In genomic region chr5:17931588-17931987, GRCm38 (mm10) we compare ENCODE assay signal across 21 mouse cellular contexts. TPM values are rescaled to one million over a fixed set of nuclear protein-coding genes. Genes with fewer than 3 reads are reported as not detected.
DNase-seq lines count a peak whose midpoint lies in the region; ATAC-seq and TF ChIP-seq lines count a peak whose summit lies in the region.
"Not testable (repeated sequence)": the region's sequence is repeated elsewhere in the genome, so short reads cannot be mapped to it uniquely, and the experiment has no call there.
"Had no signal": no experiment of that assay in that cellular context is flagged by ENCODE, and none has a peak within 500 bp of the region (broad histone marks: within the 10 kb centered on the region; RNA-seq: fewer than 3 reads in every experiment).

No protein-coding gene starts in this region.

- not testable (repeated sequence) for H3K4me3 ChIP-seq in liver, embryonic 14.5 days (ENCODE audit: insufficient read depth in 1 of 2, low read depth in 2 of 2, low read length in 2 of 2); liver, embryonic 15.5 days (replicated peaks); liver, embryonic 16.5 days (ENCODE audit: low read depth, low read length); liver, postnatal 0 days (ENCODE audit: low read depth, low read length)

- TF ChIP-seq EP300 in liver, embryonic 14.5 days (IDR thresholded peaks at IDR 0.05; ENCODE audit: low read depth), result not testable (repeated sequence)
- 0 out of 2 replicates have a peak, but pooled peaks have one; percentile 19 for TF ChIP-seq EP300 in liver, postnatal 0 days (IDR thresholded peaks at IDR 0.05; ENCODE audit: low read depth)

- not testable (repeated sequence) for H3K4me1 ChIP-seq in liver, embryonic 14.5 days (replicated peaks; ENCODE audit: control insufficient read depth in 2 of 2, insufficient read depth in 2 of 2, low read length in 1 of 2); liver, embryonic 15.5 days (replicated peaks); liver, embryonic 16.5 days (ENCODE audit: control insufficient read depth, low read depth, low read length); liver, postnatal 0 days (ENCODE audit: insufficient read depth)

- H3K36me3 ChIP-seq in liver, embryonic 14.5 days (replicated peaks; ENCODE audit: control insufficient read depth, insufficient read depth, low read depth); liver, embryonic 15.5 days (replicated peaks); liver, embryonic 16.5 days (ENCODE audit: control insufficient read depth, insufficient read depth); liver, postnatal 0 days (replicated peaks; ENCODE audit: insufficient read depth, low read length): not testable (repeated sequence)

- ATAC-seq in erythroblast, adult 5-6 weeks (replicated peaks; ENCODE audit: low FRiP score, poor library complexity, severe bottlenecking), result peak; percentile 89
- peak; percentile 63 for ATAC-seq in erythroid progenitor cell, adult 5-6 weeks (replicated peaks; ENCODE audit: low FRiP score, poor library complexity, severe bottlenecking)
- peak; percentile 60; the same call in 1 of the 2 replicates for ATAC-seq in liver, embryonic 14.5 days (ENCODE audit: insufficient read depth)
- ATAC-seq in liver, embryonic 15.5 days (ENCODE audit: insufficient read depth), result peak; percentile 54
- ATAC-seq in liver, embryonic 16.5 days (ENCODE audit: low read depth), result peak; percentile 63
- ATAC-seq in liver, postnatal 0 days, result peak; percentile 71
- ATAC-seq in megakaryocyte-erythroid progenitor cell, adult 5-6 weeks (replicated peaks; ENCODE audit: low FRiP score, low TSS enrichment, poor library complexity, severe bottlenecking), result 0 out of 2 replicates have a peak, but pooled peaks have one; percentile 26

- H3K27ac ChIP-seq in liver, embryonic 14.5 days; liver, embryonic 15.5 days (replicated peaks); liver, embryonic 16.5 days (ENCODE audit: low read length); liver, postnatal 0 days (ENCODE audit: low read depth): not testable (repeated sequence)

- H3K9me3 ChIP-seq in liver, embryonic 14.5 days (ENCODE audit: control insufficient read depth, low read length); liver, embryonic 15.5 days (replicated peaks); liver, embryonic 16.5 days (replicated peaks; ENCODE audit: control insufficient read depth, low read length); liver, postnatal 0 days (ENCODE audit: low read length): not testable (repeated sequence)

- H3K9ac ChIP-seq in liver, embryonic 14.5 days (replicated peaks); liver, embryonic 15.5 days; liver, embryonic 16.5 days (ENCODE audit: low read depth, low read length); liver, postnatal 0 days (replicated peaks): not testable (repeated sequence)

- WGBS in liver, embryonic 14.5 days (ENCODE audit: insufficient replicate concordance), result 78% methylated on average over 2 of the region's 2 CpGs
- 86% methylated on average over 2 of the region's 2 CpGs for WGBS in liver, embryonic 15.5 days (ENCODE audit: insufficient replicate concordance)
- WGBS in liver, embryonic 16.5 days (ENCODE audit: insufficient replicate concordance), result 88% methylated on average over 2 of the region's 2 CpGs
- 79% methylated on average over 2 of the region's 2 CpGs for WGBS in liver, postnatal 0 days (ENCODE audit: insufficient replicate concordance)

- H3K27me3 ChIP-seq in liver, embryonic 14.5 days (ENCODE audit: control insufficient read depth, insufficient read depth, low read length); liver, embryonic 15.5 days; liver, embryonic 16.5 days (ENCODE audit: control insufficient read depth, insufficient read depth, low read depth, low read length); liver, postnatal 0 days (ENCODE audit: insufficient read depth, low read length): not testable (repeated sequence)

- DNase-seq in liver, embryonic 14.5 days (ENCODE audit: low read depth in 3 of 3, low spot score in 3 of 3); liver, postnatal 0 days: not testable (repeated sequence)

- TF ChIP-seq CTCF in liver, embryonic 14.5 days (IDR thresholded peaks at IDR 0.05; ENCODE audit: low read depth); liver, postnatal 0 days (IDR thresholded peaks at IDR 0.05; ENCODE audit: low read depth): not testable (repeated sequence)

- H3K4me2 ChIP-seq in liver, embryonic 14.5 days (ENCODE audit: low read depth); liver, embryonic 15.5 days; liver, embryonic 16.5 days (ENCODE audit: low read depth, low read length); liver, postnatal 0 days (ENCODE audit: low read depth, low read length): not testable (repeated sequence)

RNA-seq across cellular contexts. Expression of gene Gnat3, which starts 30.8 kb away (rescaled TPM):
- not detected in 2 replicates for total RNA-seq in erythroblast, adult 5-6 weeks (2015; ENCODE audit: low replicate concordance)
- total RNA-seq in erythroblast, adult 5-6 weeks (2017; ENCODE audit: low replicate concordance), result not detected in 2 replicates
- not detected in 2 replicates for total RNA-seq in erythroid progenitor cell, adult 5-6 weeks (2015; ENCODE audit: low replicate concordance)
- total RNA-seq in erythroid progenitor cell, adult 5-6 weeks (2017; ENCODE audit: low replicate concordance), result not detected in 2 replicates
- not detected in 2 replicates for polyA plus RNA-seq in liver, embryonic 14.5 days (2012; rRNA removed)
- not detected in 2 replicates for polyA plus RNA-seq in liver, embryonic 14.5 days (2014; fragmentation: Nextera tagmentation; extraction: Ambion mirVana)
- polyA plus RNA-seq in liver, embryonic 15.5 days (2015; fragmentation: Nextera tagmentation; extraction: Ambion mirVana), result not detected in 2 replicates
- polyA plus RNA-seq in liver, embryonic 16.5 days (2015; fragmentation: Nextera tagmentation; extraction: Ambion mirVana), result not detected in 2 replicates
- polyA plus RNA-seq in liver, postnatal 0 days (2015; fragmentation: Nextera tagmentation; extraction: Ambion mirVana), result not detected in 2 replicates
- not detected in 2 replicates for total RNA-seq in megakaryocyte-erythroid progenitor cell, adult 5-6 weeks (2014; fragmentation: Nextera tagmentation)
- total RNA-seq in megakaryocyte-erythroid progenitor cell, adult 5-6 weeks (2017), result not detected in 2 replicates
- total RNA-seq: adrenal gland, adult 18-20 months; adrenal gland, adult 8-10 months; adrenal gland, postnatal 14 days; adrenal gland, postnatal 25 days; adrenal gland, postnatal 4 days; ES-E14; MEL had no signal
- polyA plus RNA-seq: activated CD4-positive, CD25-positive, alpha-beta regulatory T cell, adult 4 months; adrenal gland, adult 2 months; brain, embryonic 14.5 days; C2C12; CD4-positive, CD25-positive, alpha-beta regulatory T cell, adult 4 months; G1E; Patski had no signal

RNA-seq across cellular contexts. Expression of gene Cd36, which starts 43.0 kb away (rescaled TPM):
- 678 and 679 TPM in 2 replicates for total RNA-seq in erythroblast, adult 5-6 weeks (2015; ENCODE audit: low replicate concordance)
- total RNA-seq in erythroblast, adult 5-6 weeks (2017; ENCODE audit: low replicate concordance), result 1,468 and 1,791 TPM in 2 replicates
- 136 and 145 TPM in 2 replicates for total RNA-seq in erythroid progenitor cell, adult 5-6 weeks (2015; ENCODE audit: low replicate concordance)
- total RNA-seq in erythroid progenitor cell, adult 5-6 weeks (2017; ENCODE audit: low replicate concordance), result 172 and 232 TPM in 2 replicates
- 5.2 and 9.3 TPM in 2 replicates for polyA plus RNA-seq in liver, embryonic 14.5 days (2012; rRNA removed)
- 23.0 and 25.9 TPM in 2 replicates for polyA plus RNA-seq in liver, embryonic 14.5 days (2014; fragmentation: Nextera tagmentation; extraction: Ambion mirVana)
- polyA plus RNA-seq in liver, embryonic 15.5 days (2015; fragmentation: Nextera tagmentation; extraction: Ambion mirVana), result 29.5 and 29.8 TPM in 2 replicates
- polyA plus RNA-seq in liver, embryonic 16.5 days (2015; fragmentation: Nextera tagmentation; extraction: Ambion mirVana), result 36.8 and 40.2 TPM in 2 replicates
- 63.1 and 63.9 TPM in 2 replicates for polyA plus RNA-seq in liver, postnatal 0 days (2015; fragmentation: Nextera tagmentation; extraction: Ambion mirVana)
- 2.8 and 4.1 TPM in 2 replicates for total RNA-seq in megakaryocyte-erythroid progenitor cell, adult 5-6 weeks (2014; fragmentation: Nextera tagmentation)
- total RNA-seq in megakaryocyte-erythroid progenitor cell, adult 5-6 weeks (2017), result 8.0 and 8.9 TPM in 2 replicates
- polyA plus RNA-seq: G1E had no signal

Comparison
In these comparisons a context has a peak if more than half of its experiments do, and no peak if none do; other contexts are left out.
1. ATAC-seq: peak in every context shown above with its lines; median percentile 89 in erythroblast, adult 5-6 weeks; 71 in liver, postnatal 0 days; 63 in erythroid progenitor cell, adult 5-6 weeks; 63 in liver, embryonic 16.5 days; 60 in liver, embryonic 14.5 days; 54 in liver, embryonic 15.5 days; 26 in megakaryocyte-erythroid progenitor cell, adult 5-6 weeks.